8 mouse cellular contexts compared by ENCODE assay signal in the genomic region with DNA sequence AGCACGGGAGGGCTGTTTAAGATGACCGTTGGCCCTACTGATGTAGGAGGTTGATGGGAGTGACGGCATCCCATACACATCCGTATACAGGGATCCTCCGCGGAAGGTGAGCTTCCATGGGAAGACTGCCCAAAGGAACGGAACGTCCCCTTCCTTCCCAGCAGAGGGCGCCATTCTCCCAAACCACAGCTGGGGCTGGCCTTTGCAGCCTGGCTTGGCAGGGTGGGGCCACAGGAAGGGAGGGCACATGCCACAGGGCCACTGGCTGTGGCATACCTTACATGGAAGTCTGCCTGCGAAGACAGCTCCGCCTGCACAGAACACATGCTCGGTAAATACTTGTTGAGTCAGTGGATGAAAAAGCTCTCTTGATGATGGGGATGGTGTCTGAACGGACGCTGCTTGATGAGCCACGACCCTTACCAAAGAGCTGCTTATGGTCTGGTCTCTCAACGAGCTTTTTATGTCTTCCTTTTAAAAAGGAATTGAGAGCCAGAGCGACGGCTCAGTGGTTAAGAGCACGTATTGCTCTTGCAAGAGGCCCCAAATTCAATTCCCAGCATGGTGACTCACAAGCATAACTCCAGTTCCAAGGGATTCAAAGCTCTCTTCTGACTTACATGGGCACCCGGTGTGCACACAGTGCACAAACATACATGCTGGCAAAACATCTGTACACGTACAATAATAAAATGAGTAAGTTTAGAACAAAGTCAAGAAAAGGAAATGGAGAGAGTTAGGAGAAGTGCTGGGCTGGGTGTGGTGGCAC. TPM values are rescaled to one million over a fixed set of nuclear protein-coding genes. Genes with fewer than 3 reads are reported as not detected.
DNase-seq lines count a peak whose midpoint lies in the region; ATAC-seq lines count a peak whose summit lies in the region.

No protein-coding gene starts in this region.

- H3K36me3 ChIP-seq in embryonic facial prominence, embryonic 13.5 days, result peaks cover 16% of the 10 kb centered on the region

- 26% methylated on average over 21 of the region's 21 CpGs for WGBS in embryonic facial prominence, embryonic 13.5 days

- intact Hi-C loops in heart, postnatal 14 days (cut with DNase I), result loop anchor here (5.0 kb wide), 1 partner anchor 86 kb away; no protein-coding TSS in a partner anchor

- no peak overlapping the region for H3K4me3 ChIP-seq in embryonic facial prominence, embryonic 13.5 days

- H3K27ac ChIP-seq in embryonic facial prominence, embryonic 13.5 days, result no peak overlapping the region

- peaks cover 10% of the 10 kb centered on the region for H3K9me3 ChIP-seq in embryonic facial prominence, embryonic 13.5 days

- H3K4me1 ChIP-seq in embryonic facial prominence, embryonic 13.5 days, result peaks cover 5% of the 10 kb centered on the region

- H3K4me2 ChIP-seq in embryonic facial prominence, embryonic 13.5 days, result no peak overlapping the region

- peak; percentile 67; the same call in 1 of the 2 replicates for ATAC-seq in embryonic facial prominence, embryonic 13.5 days (ENCODE audit: insufficient number of reproducible peaks, insufficient read depth, low FRiP score, low TSS enrichment, low read depth)
- no peak for ATAC-seq in erythroblast, adult 5-6 weeks (replicated peaks; ENCODE audit: low FRiP score, poor library complexity, severe bottlenecking)

- peak; percentile 93 for DNase-seq in ES-CJ7 (ENCODE audit: low read depth, low spot score)
- peak; percentile 73 for DNase-seq in adrenal gland, adult 2 months
- DNase-seq in heart, postnatal 14 days, result peak; percentile 42 to 65
- peak; percentile 16 for DNase-seq in layer of hippocampus, postnatal 14 days (ENCODE audit: low spot score in 2 of 2)
- DNase-seq in lung, postnatal 36 days, result peak; percentile 88
- peak; percentile 12 for DNase-seq in spleen, adult 12 weeks (ENCODE audit: low spot score)

- H3K9ac ChIP-seq in embryonic facial prominence, embryonic 13.5 days, result no peak overlapping the region

- no peaks in the 10 kb centered on the region for H3K27me3 ChIP-seq in embryonic facial prominence, embryonic 13.5 days

RNA-seq across cellular contexts. Expression of gene Gm10073, which starts 12.0 kb away (rescaled TPM):
- 100 to 1,000 TPM in 1 of 2 experiments, 10 to 100 TPM in 1; 71.9 to 145 TPM for total RNA-seq in adrenal gland, adult 2 months (2021)
- 50.1 and 65.3 TPM in 2 replicates for polyA plus RNA-seq in adrenal gland, adult 2 months (2012; rRNA removed)
- 9.8 and 34.6 TPM in 2 replicates for polyA plus RNA-seq in embryonic facial prominence, embryonic 13.5 days (2015; fragmentation: Nextera tagmentation; extraction: Ambion mirVana)
- 100 to 1,000 TPM in 1 of 2 experiments, 10 to 100 TPM in 1; 91.0 to 106 TPM for total RNA-seq in heart, postnatal 14 days (2021)
- 100 to 1,000 TPM in 1 of 2 experiments, 10 to 100 TPM in 1; 83.2 to 104 TPM for total RNA-seq in layer of hippocampus, postnatal 14 days (2021)
- 20.6 and 31.1 TPM in 2 replicates for total RNA-seq in erythroblast, adult 5-6 weeks (2015; ENCODE audit: low replicate concordance)
- not detected in 2 replicates for total RNA-seq in erythroblast, adult 5-6 weeks (2017; ENCODE audit: low replicate concordance)

RNA-seq across cellular contexts. Expression of gene Cdh1, which starts 41.9 kb away (rescaled TPM):
- under 1 TPM; 0.14 to 0.23 TPM for total RNA-seq in adrenal gland, adult 2 months (2021)
- polyA plus RNA-seq in adrenal gland, adult 2 months (2012; rRNA removed), result 0.08 and 0.09 TPM in 2 replicates
- 37.9 and 44.5 TPM in 2 replicates for polyA plus RNA-seq in embryonic facial prominence, embryonic 13.5 days (2015; fragmentation: Nextera tagmentation; extraction: Ambion mirVana)
- total RNA-seq in heart, postnatal 14 days (2021), result under 1 TPM; 0.39 to 0.96 TPM
- under 1 TPM; 0.24 to 0.35 TPM for total RNA-seq in layer of hippocampus, postnatal 14 days (2021)
- 0.96 and 2.9 TPM in 2 replicates for total RNA-seq in erythroblast, adult 5-6 weeks (2015; ENCODE audit: low replicate concordance)
- 0.84 and 1.2 TPM in 2 replicates for total RNA-seq in erythroblast, adult 5-6 weeks (2017; ENCODE audit: low replicate concordance)

RNA-seq across cellular contexts. Expression of gene Cdh3, which starts 50.6 kb away (rescaled TPM):
- under 1 TPM; 0.55 to 0.93 TPM for total RNA-seq in adrenal gland, adult 2 months (2021)
- polyA plus RNA-seq in adrenal gland, adult 2 months (2012; rRNA removed), result 0.19 and 0.30 TPM in 2 replicates
- 21.5 and 22.3 TPM in 2 replicates for polyA plus RNA-seq in embryonic facial prominence, embryonic 13.5 days (2015; fragmentation: Nextera tagmentation; extraction: Ambion mirVana)
- 1 to 10 TPM; 1.7 to 2.2 TPM for total RNA-seq in heart, postnatal 14 days (2021)
- 1 to 10 TPM in 1 of 2 experiments, under 1 TPM in 1; 0.12 to 1.5 TPM for total RNA-seq in layer of hippocampus, postnatal 14 days (2021)
- total RNA-seq in erythroblast, adult 5-6 weeks (2015; ENCODE audit: low replicate concordance), result not detected in 2 replicates
- total RNA-seq in erythroblast, adult 5-6 weeks (2017; ENCODE audit: low replicate concordance), result not detected in 2 replicates

Comparison
In these comparisons a context has a peak if more than half of its experiments do, and no peak if none do; other contexts are left out.
1. DNase-seq: peak in every context shown above with its lines; median percentile 93 in ES-CJ7; 88 in lung, postnatal 36 days; 73 in adrenal gland, adult 2 months; 54 in heart, postnatal 14 days; 16 in layer of hippocampus, postnatal 14 days; 12 in spleen, adult 12 weeks.